9 mouse cellular contexts compared by ENCODE assay signal in genomic region chr5:72668351-72668750, GRCm38 (mm10). TPM values are rescaled to one million over a fixed set of nuclear protein-coding genes. Genes with fewer than 3 reads are reported as not detected.
"Had no signal": no experiment of that assay in that cellular context is flagged by ENCODE, and none has a peak within 500 bp of the region (broad histone marks: within the 10 kb centered on the region; RNA-seq: fewer than 3 reads in every experiment).

No protein-coding gene starts in this region.

- DNase-seq: lung, adult 2 months; lung, postnatal 14 days; lung, postnatal 36 days; right cerebral cortex, postnatal 14 days; thymus, adult 2 months; thymus, postnatal 25 days; thymus, postnatal 4 days had no signal

RNA-seq across cellular contexts. Expression of gene Nipal1, which starts 20.8 kb away (rescaled TPM):
- total RNA-seq: megakaryocyte progenitor cell, adult 5-6 weeks had no signal

RNA-seq across cellular contexts. Expression of gene Cnga1, which starts 24.3 kb away (rescaled TPM):
- total RNA-seq: megakaryocyte progenitor cell, adult 5-6 weeks; midbrain, postnatal 0 days had no signal
